Mouse (Mus musculus): ENCODE data around the gene Npr2.
A peak's percentile ranks its signal among the peaks of the same experiment; 100 is the strongest.

Npr2 gene

DNA sequence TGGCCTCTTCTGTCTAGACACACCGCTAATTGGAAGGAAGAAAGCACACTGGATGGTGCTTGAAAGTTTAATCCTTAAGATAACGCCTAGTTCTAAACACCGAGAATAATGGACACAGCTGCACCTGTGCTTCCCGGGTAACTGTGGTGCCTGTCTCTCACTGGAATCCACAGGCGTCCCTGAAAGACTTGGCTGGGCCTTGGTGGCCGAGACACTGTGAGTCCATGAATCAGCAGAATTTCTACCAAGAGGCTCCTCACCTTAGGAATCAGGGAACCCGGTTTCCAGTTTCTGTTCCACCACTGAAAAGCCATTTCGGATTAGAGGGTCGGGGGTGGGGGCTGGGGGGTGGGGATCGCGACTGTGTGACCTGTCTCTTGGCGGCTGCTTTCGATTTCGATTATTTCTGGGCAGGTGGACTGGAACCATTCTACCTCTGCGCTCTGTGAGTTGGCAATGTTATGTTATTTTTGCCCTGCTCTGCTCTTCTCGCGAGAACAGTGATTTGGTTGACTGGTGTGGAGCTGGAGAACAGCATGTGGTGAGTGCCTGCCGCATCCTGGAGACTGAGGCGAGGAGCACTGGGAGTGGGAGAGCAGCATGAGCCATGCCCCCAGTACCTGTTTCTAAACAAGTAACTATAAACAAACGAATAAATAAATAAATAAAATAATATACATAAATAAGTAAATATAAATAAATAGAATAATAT, 2.5 kb upstream of the Npr2 start:
- no peak for DNase-seq (ENCODE audit: low spot score)

DNA sequence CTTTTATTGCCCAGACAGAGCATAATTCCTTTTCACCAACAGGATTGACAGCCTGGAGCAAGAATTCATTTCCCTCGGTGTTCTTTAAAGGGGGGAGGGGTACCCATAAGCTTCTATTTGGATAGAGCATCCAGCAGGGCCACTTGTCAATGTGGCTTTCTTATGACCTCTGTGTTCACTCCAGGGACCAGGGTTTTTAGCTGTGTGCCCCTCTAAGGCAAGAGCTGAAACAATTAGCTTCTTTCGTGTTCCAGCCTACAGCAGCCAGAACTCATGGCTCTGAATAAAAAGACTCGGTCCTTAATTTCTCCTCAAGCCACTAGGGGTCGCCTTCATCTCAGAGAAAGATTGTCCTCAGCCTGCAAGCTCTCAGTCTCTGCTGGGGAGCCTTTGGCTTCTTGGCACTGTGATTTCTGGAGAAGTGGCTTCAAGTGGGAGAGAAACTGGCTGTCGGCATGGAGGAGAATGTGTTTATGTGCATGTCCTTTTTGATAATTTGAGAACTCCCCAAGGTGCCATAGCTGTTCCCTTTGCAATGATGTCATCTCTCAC, 1.6 kb upstream of the Npr2 start:
- DNase-seq (ENCODE audit: low spot score), result peak; percentile 79

DNA sequence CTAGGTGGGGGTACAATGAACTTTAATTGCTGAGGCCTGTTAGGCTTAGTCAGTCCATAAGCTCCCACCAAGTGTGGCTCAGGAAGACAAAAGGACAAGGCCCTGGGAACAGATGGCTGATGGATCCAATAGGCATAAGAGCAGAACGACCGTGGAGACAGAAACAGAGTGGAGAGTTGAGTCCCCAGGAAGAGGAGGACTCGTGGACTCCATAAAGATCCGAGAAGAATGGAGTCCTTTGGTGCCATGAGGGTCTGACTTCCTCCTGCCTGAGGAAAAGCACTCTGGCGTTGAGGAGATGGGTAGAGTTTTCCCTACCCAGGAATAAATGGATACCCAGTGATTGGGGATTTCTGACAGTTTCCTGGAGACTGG, 1.1 kb upstream of the Npr2 start:
- DNase-seq (ENCODE audit: low spot score), result no peak

DNA sequence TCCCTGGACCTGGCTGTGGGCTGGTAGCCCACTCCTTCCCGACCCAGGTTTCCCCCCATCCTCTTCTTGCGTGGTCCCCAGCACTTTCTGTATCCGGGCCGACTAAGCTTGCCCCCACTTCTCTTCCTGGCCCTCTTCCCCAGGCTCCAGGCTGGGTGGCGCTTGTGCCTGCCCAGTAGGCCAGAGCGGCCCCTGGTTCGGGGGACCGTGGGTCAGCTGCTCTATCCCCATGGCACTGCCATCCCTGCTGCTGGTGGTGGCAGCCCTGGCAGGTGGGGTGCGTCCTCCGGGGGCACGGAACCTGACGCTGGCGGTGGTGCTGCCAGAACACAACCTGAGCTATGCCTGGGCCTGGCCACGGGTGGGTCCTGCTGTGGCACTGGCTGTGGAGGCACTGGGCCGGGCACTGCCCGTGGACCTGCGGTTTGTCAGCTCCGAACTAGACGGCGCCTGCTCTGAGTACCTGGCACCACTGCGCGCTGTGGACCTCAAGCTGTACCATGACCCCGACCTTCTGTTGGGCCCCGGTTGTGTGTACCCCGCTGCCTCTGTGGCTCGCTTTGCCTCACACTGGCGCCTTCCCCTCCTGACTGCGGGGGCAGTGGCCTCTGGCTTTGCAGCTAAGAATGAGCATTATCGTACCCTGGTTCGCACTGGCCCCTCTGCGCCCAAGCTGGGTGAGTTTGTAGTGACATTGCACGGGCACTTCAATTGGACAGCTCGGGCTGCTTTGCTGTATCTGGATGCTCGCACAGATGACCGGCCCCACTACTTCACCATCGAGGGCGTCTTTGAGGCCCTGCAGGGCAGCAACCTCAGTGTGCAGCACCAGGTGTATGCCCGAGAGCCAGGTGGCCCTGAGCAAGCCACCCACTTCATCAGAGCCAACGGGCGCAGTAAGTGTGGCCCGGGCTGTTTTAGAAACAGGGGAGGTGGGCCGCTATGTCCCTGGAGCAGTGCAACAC, 503 bp downstream of the Npr2 start:
- DNase-seq (ENCODE audit: low spot score), result no peak

DNA sequence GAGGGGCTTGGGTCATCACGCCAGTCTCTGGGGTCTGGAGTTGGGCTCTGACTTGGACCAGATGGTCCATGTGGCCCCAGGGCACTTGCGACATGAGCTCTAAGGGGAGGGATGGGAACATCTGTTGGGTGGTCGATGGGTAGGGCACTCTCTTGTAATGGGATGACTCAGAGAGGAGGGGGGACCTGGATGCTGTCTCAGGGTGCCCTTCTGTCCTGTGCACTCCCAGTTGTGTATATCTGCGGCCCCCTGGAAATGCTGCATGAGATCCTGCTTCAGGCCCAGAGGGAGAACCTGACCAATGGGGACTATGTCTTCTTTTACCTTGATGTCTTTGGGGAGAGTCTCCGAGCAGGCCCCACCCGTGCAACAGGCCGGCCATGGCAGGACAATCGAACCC, 1.6 kb downstream of the Npr2 start:
- DNase-seq (ENCODE audit: low spot score), result no peak

DNA sequence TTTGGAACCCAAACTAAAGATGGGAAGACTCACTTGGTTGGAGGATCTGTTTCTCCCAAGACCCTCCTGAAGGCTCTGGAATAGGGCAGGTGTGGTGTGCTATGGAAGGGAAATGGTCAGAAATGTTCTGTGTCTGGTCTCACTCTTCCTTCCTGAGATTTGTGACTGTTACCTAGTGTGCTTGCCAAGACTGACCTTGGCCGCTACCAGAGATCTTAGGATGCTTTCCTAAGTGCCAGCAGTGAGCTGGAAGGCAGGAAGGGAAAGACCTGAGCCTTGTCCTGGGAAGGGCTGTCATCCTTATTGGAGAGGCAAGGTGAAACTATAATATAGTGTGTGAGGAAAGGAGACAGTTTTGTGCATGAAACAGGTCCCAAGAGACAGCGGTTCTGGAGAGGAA, 2.0 kb downstream of the Npr2 start:
- DNase-seq (ENCODE audit: low spot score), result no peak

DNA sequence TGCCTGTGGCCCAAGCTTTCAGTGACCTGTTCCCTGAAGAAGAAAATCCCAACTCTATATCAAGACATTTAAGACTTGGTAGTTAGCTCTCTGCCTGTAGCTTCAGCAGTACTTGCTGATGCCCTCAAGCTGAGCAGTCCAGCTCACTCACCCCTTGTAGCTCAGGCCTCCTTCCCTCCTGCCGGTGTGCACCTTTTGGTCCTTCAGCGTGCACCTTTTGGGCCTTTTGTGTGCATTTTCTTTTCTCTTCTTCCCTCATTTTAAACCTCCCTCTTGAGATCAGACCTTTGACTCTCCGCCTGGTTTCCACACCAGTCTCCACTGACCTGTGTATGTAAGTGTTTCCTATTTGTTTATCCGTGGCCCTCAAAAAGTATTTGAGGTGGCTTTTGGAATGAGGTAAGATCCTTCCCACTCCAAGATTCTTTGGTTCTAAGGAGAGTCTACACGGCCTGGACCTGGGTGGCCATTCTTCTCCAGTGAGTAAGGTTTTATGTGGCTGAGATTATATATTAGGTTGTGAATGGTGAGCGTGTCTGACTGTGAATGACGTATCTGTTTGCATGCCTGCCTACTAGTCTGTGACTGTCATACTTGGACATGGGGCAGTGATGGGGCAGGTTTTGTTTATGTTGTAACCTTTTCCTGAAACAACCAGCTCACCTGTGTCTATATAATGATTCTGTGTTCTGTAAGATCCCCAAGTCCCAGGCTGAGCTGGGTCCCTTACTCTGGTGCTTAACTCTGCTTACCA, 3.1 kb downstream of the Npr2 start:
- no peak for DNase-seq (ENCODE audit: low spot score)

DNA sequence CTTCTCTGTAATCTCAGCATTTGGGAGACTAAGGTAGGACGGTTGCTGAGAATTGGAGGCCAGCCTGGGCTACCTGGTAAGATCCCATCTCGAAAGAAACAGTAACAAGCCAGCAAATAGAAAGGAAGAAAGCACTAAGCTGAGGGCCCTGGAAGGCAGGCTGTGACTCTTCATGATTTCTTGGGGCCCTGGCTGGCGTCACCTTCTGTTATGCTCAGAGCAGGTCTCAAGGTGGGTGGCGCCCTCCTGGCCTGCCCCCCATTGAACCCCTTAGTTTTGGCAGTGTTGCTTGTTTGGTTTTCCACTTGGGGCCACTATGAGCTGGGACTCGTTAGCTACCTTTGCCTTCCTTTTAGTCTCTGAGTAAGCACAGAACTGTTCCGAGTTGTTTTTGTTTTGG, 5.0 kb downstream of the Npr2 start:
- DNase-seq (ENCODE audit: low spot score), result no peak

DNA sequence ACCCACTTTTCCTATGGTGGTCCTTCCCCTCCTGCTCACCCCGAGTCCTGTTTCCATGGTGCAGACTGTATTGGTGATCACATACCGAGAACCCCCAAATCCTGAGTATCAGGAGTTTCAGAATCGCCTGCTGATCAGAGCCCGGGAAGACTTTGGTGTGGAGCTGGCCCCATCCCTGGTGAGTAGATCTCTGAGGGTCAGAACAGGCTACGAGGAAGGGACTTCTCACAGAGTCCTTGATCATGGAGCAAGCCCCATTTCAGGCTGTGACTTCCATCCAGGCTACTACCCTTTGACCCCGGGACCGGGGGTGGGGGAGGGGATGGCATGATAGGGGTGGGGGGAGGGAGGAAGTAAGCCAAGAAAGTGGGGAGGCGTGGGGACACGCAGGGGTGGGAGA, 8.3 kb downstream of the Npr2 start:
- DNase-seq (ENCODE audit: low spot score), result no peak

DNA sequence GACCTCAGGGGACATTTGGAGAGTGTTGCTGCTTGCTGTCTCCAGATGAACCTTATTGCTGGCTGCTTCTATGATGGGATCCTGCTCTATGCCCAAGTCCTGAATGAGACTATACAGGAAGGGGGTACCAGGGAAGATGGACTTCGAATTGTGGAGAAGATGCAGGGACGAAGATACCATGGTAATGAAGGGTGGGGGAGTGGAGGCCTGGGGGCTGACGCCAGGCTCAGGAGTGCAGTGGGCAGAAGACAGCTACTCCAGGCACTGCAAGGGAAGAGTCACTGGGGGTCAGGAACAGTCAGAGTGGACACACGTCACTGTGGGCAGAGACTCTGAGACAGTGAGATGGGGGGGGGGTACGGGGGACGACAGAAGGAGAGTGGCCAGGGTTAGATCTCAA, 8.8 kb downstream of the Npr2 start:
- no peak for DNase-seq (ENCODE audit: low spot score)

DNA sequence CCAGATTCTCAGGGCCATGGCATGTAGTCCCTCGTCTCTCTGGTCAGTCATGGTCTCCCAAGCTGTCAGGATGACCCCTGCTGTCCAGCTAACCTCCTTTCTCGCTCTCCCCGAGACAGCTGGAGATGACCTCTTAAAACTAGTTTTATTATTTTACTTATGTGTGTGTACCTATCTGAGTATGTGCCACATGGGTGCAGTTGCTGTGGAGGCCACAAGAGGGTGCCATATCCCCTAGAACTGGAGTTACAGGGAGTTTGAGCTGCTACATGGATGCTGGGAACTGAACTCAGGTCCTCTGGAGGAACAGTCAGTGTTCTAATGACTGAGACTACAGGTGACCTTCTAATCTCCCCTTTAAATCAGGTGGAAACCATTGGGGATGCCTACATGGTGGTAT, 18.0 kb downstream of the Npr2 start:
- no peak for DNase-seq (ENCODE audit: low spot score)

DNA sequence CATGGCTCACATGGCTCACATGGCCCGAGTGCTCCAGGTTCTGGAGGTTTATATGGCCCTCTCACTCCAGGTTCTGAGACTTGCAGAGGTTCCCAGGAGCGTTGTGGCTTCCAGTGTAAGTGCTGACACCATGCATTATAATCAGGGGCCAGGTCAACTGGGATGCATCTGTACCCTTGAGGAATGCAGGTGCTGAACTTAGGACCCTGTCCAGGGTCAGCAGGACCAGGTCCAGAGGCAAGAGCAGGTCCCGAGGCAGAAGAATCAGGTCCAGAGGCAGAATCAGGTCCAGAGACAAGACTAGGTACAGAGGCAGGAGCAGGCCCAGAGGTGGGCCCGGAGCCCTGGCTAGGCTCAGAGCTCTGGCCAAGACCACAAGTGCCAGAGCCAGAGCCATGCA, 21.0 kb downstream of the Npr2 start:
- no peak for DNase-seq (ENCODE audit: low spot score)

DNA sequence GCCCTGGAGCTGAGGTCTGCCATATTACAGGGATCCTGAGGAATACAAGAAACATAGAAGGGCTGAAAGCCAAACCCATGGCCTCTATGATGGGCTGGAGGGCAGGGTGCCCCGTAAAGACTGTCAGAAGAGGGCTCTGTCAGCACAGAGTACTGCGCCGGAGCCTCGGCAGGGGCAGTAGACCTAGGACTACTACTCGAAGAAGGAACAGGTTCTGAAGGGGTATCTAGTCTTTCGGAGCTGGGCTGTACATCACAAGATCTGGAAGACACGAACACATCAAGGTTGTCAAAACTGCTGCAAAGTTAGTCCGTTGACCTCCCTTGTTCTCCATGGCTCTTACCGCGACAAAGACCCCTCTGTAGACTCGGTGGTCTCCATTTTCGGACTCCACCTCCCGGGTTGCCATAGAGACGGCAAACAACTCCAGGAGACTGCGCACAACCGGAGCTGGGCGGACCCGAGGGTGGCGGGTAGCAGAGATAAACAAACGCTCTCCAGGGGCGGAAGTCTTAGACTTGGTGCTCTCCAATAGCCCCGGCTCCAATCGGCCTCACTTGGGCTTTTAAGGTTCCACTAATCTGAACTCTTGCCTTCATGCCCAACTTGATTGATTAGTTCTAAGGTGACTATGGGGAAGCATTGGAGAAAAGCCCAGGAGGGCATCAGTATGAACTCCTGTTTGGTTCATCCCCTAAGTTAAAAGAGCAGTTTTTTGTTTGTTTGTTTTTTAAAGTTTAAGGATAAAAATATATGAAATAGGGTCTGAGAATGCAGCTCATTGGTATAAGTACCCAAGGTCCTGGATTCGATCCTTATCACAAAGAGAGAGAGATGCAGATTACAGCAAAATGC, 21.7 kb downstream of the Npr2 start, which contains the start of gene Spag8:
Gene Spag8 (minus strand): TSS at position 434 of the 855 bp plus-strand sequence.
- peak; percentile 61 for DNase-seq (ENCODE audit: low spot score)

DNA sequence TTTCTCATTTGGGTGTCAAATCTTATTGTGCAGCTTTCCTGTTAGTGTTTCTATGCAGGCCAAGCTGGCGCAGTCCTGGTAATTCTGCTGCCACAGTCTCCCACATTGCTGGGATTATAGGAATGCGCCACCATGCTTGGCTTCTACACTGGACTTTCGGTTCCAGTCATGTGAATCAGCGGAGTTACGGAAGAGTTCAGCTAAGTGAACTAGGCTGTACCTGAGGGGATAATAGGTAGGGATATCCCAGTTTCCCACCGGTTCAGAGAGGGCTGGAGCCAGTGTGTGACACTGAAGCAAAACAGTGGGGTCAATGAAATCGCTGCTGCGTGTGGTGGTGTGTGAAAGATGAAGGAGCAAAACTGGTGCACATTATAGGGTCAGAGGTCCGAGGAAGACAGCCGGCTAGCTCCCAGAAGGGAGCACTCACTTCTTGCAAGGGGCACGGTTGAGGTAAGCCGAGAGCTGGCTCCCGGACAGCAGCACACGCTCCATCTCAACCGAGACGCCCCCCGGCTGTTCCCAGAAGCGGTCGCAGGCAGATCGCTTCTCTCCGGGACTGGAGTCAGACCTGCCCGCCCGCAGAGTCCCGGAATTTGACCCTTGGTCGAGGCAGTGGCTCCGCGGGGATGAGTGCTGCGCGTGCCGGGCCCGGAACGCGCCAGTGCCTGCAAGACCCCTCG, 24.1 kb downstream of the Npr2 start:
- DNase-seq (ENCODE audit: low spot score), result no peak

DNA sequence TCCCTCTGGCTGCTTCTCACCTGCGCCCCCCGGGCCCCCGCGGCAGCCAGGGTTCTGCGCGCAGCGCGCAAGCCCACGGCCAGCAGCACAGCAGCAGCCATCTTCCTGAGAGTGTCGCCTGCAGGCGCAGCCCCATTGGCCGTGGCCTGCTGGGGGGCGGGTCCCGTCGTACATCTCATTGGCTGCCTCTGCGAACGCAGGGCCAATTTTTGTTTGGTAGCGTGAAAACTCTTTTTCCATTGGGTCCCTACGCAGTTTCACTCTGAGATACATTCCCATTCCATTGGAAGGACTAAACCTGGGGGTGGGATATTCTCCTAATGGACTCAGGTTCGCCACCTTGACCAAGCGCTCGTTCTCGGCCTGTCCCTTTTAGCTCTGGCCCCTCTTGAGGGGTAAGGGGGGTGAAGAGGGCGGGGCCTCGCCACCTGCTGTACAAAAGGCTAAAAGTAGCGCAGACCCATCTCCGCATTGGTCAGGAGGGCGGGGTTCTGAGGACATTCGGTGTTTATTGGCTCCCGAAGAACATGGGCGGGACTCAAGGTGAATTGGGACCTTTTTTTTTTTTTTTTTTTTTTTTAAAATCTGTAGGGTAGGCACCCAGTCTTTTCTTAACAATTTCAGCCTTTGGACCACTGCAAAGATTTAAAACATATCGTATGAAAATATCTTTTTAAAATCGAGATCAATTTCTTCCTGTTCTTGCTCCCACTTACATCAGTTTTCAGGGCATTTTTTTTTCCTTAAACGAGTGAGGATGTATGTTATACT, 24.8 kb downstream of the Npr2 start, which contains the start of gene Hint2:
Gene Hint2 (minus strand): TSS at position 128 of the 771 bp plus-strand sequence.
- peak; percentile 94 for DNase-seq (ENCODE audit: low spot score)

DNA sequence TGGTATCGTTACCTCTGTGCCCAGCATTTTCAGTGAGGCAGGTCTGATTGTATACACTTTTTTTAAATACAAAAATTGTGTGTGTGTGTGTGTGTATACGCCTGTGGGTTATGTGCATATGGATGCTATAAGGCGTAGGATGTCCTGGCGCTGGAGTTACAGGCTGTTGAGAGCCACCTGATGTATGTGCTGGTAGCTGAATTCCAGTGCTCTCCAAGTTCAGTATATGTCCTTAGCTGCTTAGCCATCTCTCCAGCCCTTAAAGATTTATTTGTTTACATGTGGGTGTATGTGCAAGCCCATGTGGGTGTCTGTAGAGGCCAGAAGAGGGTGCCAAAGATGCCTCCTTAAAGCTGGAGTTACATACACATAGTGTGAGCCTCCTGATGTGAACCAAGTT, 25.4 kb downstream of the Npr2 start:
- no peak for DNase-seq (ENCODE audit: low spot score)

DNA sequence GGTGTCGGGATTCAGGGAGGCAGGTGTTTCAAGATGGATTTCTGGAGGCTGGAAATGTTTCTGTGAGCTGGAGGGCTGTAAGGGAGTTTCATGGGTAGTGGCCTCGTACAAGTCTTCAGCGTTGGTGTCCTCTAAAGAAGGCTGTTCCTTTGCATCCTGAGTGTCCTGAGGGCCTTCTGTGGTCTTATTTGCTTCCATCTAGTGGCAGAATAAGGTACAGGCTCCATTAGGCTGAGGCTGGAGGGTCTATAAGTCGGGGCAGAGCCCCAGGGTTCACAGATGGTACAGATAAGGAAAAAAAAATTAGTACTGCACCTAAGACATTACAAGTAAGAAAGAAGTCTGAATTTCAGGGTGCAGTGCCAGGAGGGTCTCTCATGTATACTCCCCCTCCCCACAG, 34.7 kb downstream of the Npr2 start:
- no peak for DNase-seq (ENCODE audit: low spot score)

DNA sequence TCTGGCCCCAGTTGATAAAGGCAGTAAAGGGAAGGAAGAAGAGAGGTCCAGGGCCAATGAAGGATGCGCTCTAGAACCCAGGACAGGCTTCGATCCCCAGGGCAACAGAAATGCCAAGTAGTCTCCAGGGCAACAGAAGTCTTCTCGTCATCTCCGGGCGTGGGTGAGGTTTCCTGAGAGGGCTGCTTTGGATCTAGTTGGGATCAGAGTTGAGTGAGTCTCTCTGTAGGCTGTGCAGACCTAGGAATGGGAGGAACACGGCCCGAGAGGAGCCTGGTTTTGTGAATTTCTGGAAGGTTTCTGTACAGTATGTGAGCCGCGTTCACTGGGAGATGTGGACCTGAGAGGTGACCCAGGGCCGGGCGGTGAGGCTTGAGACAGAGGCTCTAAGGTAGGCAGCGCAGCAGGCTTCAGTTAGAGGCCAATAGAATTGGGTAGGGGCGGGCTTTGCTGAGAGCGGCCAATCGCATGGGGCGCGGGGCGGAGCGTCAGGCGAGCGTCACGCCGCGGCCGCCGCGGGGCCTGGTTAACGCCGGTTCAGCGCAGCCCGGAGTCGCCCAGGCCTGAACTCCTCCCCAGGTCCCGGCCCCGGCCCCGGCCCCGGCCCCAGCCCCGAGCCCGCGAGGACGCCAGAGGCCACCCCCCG, 37.2 kb downstream of the Npr2 start, which contains the start of the genes Tmem8b and Fam221b:
Gene Tmem8b (plus strand): TSS at position 190 of the 646 bp plus-strand sequence.
Gene Fam221b (minus strand): TSS at position 364 of the 646 bp plus-strand sequence.
- peak; percentile 88 for DNase-seq (ENCODE audit: low spot score)

DNA sequence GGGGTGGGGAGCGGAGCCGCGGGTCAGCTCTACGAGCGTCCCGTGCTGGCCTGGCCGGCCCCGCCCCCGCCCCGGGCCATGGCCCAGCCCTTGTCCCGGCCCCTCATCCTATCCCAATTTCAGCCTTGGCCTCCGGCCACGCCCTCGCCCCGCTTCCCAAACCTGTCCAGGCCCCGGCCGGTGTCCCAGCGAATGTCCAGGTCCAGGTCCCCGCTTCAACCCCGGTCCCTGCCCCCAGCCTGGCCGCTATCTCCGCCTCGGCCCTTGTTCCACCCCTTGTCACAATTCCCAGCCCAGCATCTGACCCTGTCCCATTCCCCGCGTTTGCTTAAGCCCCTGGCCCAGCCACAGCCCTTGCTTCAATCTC, 37.7 kb downstream of the Npr2 start:
- no peak for DNase-seq (ENCODE audit: low spot score)

All from yolk sac, embryonic 10.5 days (tissue).